Mouse (Mus musculus): Measurements from ENCODE around the gene Zbtb3. TPM values are rescaled to one million over a fixed set of nuclear protein-coding genes. Genes with fewer than 3 reads are reported as not detected.
A peak's percentile ranks its signal among the peaks of the same experiment; 100 is the strongest.
"Not testable (repeated sequence)": the region's sequence is repeated elsewhere in the genome, so short reads cannot be mapped to it uniquely, and the experiment has no call there.

Zbtb3 gene
- polyA plus RNA-seq, 1 experiment from 2014 or later, result 5.7 TPM

GRCm38 (mm10) chr19:8832971-8833370, 30.6 kb downstream of the Zbtb3 start:
- H3K27me3 ChIP-seq, result no peaks in the 10 kb centered on the region
- H3K4me3 ChIP-seq (replicated peaks), result no peak overlapping the region
- no peak for ATAC-seq (replicated peaks; ENCODE audit: low FRiP score)
- H3K27ac ChIP-seq, result no peak overlapping the region
- H3K4me2 ChIP-seq, result no peak overlapping the region
- no peak overlapping the region for H3K9ac ChIP-seq
- 93% methylated on average over 4 of the region's 4 CpGs for WGBS
- peaks cover 83% of the 10 kb centered on the region for H3K36me3 ChIP-seq
- H3K4me1 ChIP-seq, result peaks cover 4% of the 10 kb centered on the region
- no peaks in the 10 kb centered on the region for H3K9me3 ChIP-seq (replicated peaks)

DNA sequence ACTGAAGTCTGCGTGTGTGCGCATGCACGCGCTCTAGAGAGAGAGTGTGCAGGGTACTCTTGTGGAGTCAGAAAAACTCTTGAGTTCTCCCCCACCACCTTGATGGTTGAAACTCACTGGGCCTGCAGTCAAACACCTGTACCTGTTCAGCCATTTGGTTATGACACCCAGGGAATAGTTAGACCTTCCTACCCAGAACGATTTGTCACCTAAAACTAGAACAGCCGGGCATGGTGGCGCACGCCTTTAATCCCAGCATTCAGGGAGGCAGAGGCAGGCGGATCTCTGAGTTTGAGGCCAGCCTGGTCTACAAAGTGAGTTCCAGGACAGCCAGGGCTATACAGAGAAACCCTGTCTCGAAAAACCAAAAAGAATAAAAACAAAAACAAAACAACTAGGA, 34.0 kb downstream of the Zbtb3 start:
- not testable (repeated sequence) for H3K9me3 ChIP-seq (replicated peaks); H3K4me2 ChIP-seq; ATAC-seq (replicated peaks; ENCODE audit: low FRiP score); H3K9ac ChIP-seq; H3K27me3 ChIP-seq; H3K4me3 ChIP-seq (replicated peaks)
- WGBS, result 95% methylated on average over 10 of the region's 10 CpGs
- H3K27ac ChIP-seq, result peak overlapping the region; percentile 99
- H3K4me1 ChIP-seq, result peaks cover 36% of the 10 kb centered on the region
- H3K36me3 ChIP-seq, result peaks cover 49% of the 10 kb centered on the region

DNA sequence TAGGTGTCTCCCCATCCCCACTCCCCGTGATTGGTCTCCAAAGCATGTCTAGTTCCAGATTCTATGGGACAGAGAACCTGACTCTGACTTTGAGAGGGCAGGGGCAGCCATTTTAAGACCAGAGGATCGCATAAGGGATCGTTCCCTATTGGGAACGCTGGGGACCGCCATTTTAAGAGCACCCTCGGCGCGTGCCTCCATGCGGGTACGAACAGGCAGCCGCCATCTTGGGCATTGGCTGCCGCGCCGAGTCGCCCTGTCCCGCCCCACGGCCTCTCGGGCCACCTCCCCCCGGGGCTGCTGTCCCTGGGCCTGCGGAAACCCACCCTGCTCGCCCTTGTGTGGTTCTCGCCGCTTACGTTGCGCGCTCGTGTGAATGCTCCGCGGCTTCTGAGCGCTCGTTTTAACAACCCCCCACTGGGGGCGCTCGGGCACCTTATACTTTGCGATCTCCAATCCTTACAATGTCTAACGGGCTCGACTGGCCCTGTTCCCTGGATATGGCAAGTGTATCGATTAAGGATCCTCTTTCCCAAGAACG, 35.0 kb downstream of the Zbtb3 start, which contains the start of gene Bscl2:
Bscl2 (plus strand) TSS at position 217 of the 541 bp plus-strand sequence.
- peaks cover 36% of the 10 kb centered on the region for H3K4me1 ChIP-seq
- peak within 1 kb of the TSS; percentile 75 for H3K9ac ChIP-seq
- H3K4me3 ChIP-seq (replicated peaks), result peak within 1 kb of the TSS; percentile 59
- peak within 1 kb of the TSS; percentile 99 for H3K27ac ChIP-seq
- peak; percentile 83 for ATAC-seq (replicated peaks; ENCODE audit: low FRiP score)
- peak within 1 kb of the TSS; percentile 91 for H3K4me2 ChIP-seq
- H3K27me3 ChIP-seq, result no peaks in the 10 kb centered on the region
- WGBS, result under 1% methylated on average over 38 of the region's 38 CpGs
- peaks cover 44% of the 10 kb centered on the region for H3K36me3 ChIP-seq
- no peaks in the 10 kb centered on the region for H3K9me3 ChIP-seq (replicated peaks)

- H3K27ac ChIP-seq, result peak overlapping the region; percentile 99
- H3K36me3 ChIP-seq, result peaks cover 43% of the 10 kb centered on the region
- H3K4me1 ChIP-seq, result peaks cover 36% of the 10 kb centered on the region
- peak overlapping the region; percentile 59 for H3K4me3 ChIP-seq (replicated peaks)
- H3K9ac ChIP-seq, result peak overlapping the region; percentile 75
- H3K9me3 ChIP-seq (replicated peaks), result no peaks in the 10 kb centered on the region
- peak overlapping the region; percentile 91 for H3K4me2 ChIP-seq
- ATAC-seq (replicated peaks; ENCODE audit: low FRiP score), result peak; percentile 42
- 19% methylated on average over 15 of the region's 15 CpGs for WGBS
- no peaks in the 10 kb centered on the region for H3K27me3 ChIP-seq
These were observed 35.8 kb downstream of the Zbtb3 start for GRCm38 (mm10) chr19:8838041-8838730.

- Histone ChIP-seq H3K4me1 (peaks cover 36% of the 10 kb centered on the region), H3K27ac (peak within 1 kb of the TSS; percentile 99), H3K9ac (peak within 1 kb of the TSS; percentile 75), H3K9me3 (replicated peaks) (no peaks in the 10 kb centered on the region), H3K4me2 (peak within 1 kb of the TSS; percentile 91), H3K27me3 (no peaks in the 10 kb centered on the region), H3K4me3 (replicated peaks) (peak within 1 kb of the TSS; percentile 59), H3K36me3 (peaks cover 32% of the 10 kb centered on the region)
- WGBS, result 56% methylated on average over 11 of the region's 11 CpGs
- ATAC-seq (replicated peaks; ENCODE audit: low FRiP score), result no peak
These were observed 37.0 kb downstream of the Zbtb3 start, which contains the start of gene Gng3 for GRCm38 (mm10) chr19:8839103-8839907. TSS of gene Gng3 (minus strand) at chr19:8839194.

DNA sequence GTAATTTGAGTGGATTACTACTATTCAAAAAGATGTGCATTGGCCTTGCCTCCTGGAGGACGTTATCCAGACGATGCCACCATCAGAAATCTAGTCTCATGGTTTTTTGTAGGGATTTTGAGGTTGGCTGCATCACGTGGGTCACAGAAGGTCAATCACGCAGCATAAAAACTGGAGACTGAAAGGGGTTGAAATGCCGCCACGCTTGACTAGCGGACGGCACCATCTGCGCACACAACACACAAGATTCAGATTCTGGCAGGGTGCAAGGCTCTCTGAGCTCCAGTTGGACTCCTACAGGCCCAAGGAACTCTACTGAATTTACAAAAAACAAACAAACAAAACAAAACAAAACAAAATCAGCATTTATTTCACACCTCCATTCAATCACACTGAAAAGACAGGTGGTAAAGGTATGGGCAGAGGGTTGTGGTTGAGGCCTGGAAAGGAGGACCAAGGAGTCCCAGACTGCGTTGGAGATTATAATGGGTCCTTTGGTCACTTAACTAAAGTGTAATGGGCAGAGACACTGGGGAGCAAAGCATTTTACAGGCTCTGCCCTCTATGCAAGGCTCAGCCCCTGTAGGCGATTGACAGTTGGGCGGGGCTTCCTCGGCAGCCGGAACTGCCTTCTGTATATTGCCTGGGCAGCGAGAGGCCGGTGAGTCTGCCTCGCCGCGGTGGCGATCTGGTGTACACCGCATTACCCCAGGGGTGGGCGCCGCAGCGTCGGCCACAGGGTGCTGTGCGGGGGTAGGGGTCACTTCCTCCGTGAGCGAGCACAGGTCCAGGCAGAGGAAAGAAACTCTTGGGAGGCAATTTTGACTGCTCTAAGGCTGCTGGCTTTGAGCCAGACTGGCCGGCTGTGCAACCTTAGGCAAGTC, 37.8 kb downstream of the Zbtb3 start:
- Histone ChIP-seq H3K27ac (peak overlapping the region; percentile 52), H3K27me3 (no peaks in the 10 kb centered on the region), H3K4me3 (replicated peaks) (peak overlapping the region; percentile 50), H3K36me3 (peaks cover 26% of the 10 kb centered on the region), H3K9ac (peak overlapping the region; percentile 49), H3K9me3 (replicated peaks) (no peaks in the 10 kb centered on the region), H3K4me1 (peaks cover 36% of the 10 kb centered on the region), H3K4me2 (peak overlapping the region; percentile 75)
- 20% methylated on average over 29 of the region's 29 CpGs for WGBS
- peak; percentile 61 for ATAC-seq (replicated peaks; ENCODE audit: low FRiP score)

DNA sequence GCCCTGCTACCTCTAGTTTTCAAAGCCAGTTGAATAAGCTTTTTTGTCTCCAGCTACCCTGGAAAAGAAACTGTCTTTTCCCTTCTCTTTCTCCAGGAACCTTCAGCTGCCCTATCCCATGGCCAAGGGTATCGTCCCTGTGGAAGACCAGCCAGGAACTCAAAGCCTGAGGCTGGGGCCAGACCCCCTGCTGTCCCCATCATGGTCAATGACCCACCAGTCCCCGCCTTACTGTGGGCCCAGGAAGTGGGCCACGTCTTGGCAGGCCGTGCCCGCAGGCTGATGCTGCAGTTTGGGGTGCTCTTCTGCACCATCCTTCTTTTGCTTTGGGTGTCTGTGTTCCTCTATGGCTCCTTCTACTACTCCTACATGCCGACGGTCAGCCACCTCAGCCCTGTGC, 38.7 kb downstream of the Zbtb3 start:
- ATAC-seq (replicated peaks; ENCODE audit: low FRiP score), result no peak
- 89% methylated on average over 7 of the region's 7 CpGs for WGBS
- Histone ChIP-seq H3K4me3 (replicated peaks) (peak overlapping the region; percentile 50), H3K27ac (peak overlapping the region; percentile 52; the same call in 1 of the 2 replicates), H3K27me3 (no peaks in the 10 kb centered on the region), H3K9me3 (replicated peaks) (no peaks in the 10 kb centered on the region), H3K9ac (peak overlapping the region; percentile 49), H3K4me1 (peaks cover 36% of the 10 kb centered on the region), H3K36me3 (peaks cover 26% of the 10 kb centered on the region), H3K4me2 (peak overlapping the region; percentile 75)

- 90% methylated on average over 6 of the region's 6 CpGs for WGBS
- no peak overlapping the region for H3K9ac ChIP-seq
- H3K9me3 ChIP-seq (replicated peaks), result no peaks in the 10 kb centered on the region
- H3K27ac ChIP-seq, result no peak overlapping the region
- peaks cover 43% of the 10 kb centered on the region for H3K36me3 ChIP-seq
- peaks cover 32% of the 10 kb centered on the region for H3K4me1 ChIP-seq
- no peak for ATAC-seq (replicated peaks; ENCODE audit: low FRiP score)
- no peak overlapping the region for H3K4me3 ChIP-seq (replicated peaks)
- H3K4me2 ChIP-seq, result no peak overlapping the region
- no peaks in the 10 kb centered on the region for H3K27me3 ChIP-seq
These were observed 40.6 kb downstream of the Zbtb3 start for GRCm38 (mm10) chr19:8842961-8843360.

- H3K36me3 ChIP-seq, result peaks cover 50% of the 10 kb centered on the region
- 62% methylated on average over 5 of the region's 5 CpGs for WGBS
These were observed 42.2 kb downstream of the Zbtb3 start for GRCm38 (mm10) chr19:8844371-8845129.

DNA sequence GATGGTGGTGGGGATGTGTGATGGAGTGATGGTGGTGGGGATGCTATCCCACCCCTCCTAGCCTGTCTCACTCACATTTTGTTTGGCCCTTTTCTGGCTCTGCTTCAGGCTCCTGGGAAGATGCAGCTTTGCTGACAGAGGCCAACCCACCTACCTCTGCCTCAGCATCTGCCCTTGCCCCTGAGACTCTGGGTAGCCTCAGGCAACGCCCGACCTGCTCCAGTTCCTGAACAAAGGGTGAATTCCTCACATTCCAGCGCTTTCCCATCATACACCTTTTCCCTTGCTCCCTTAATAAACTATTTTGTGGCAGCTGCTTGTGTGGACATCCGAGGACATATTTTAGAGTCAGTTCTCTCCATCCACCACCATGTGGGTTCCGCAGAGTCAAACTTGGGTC, 46.0 kb downstream of the Zbtb3 start:
- Histone ChIP-seq H3K4me3 (replicated peaks) (no peak overlapping the region), H3K27me3 (no peaks in the 10 kb centered on the region), H3K9me3 (replicated peaks) (no peaks in the 10 kb centered on the region), H3K9ac (no peak overlapping the region), H3K27ac (no peak overlapping the region), H3K4me1 (peaks cover 8% of the 10 kb centered on the region), H3K36me3 (peaks cover 38% of the 10 kb centered on the region), H3K4me2 (no peak overlapping the region)
- ATAC-seq (replicated peaks; ENCODE audit: low FRiP score), result no peak
- 79% methylated on average over 5 of the region's 5 CpGs for WGBS

More at GRCm38 (mm10) chr19:8844371-8845129, 42.2 kb downstream of the Zbtb3 start:
- H3K9me3 ChIP-seq (replicated peaks), result no peaks in the 10 kb centered on the region
- ATAC-seq (replicated peaks; ENCODE audit: low FRiP score), result no peak
- no peak overlapping the region for H3K4me2 ChIP-seq
- no peaks in the 10 kb centered on the region for H3K27me3 ChIP-seq
- H3K9ac ChIP-seq, result no peak overlapping the region
- no peak overlapping the region for H3K4me3 ChIP-seq (replicated peaks)
- H3K27ac ChIP-seq, result no peak overlapping the region
- peaks cover 17% of the 10 kb centered on the region for H3K4me1 ChIP-seq

All from kidney, embryonic 15.5 days (tissue).